Mouse (Mus musculus) liver, embryonic 15.5 days (tissue): ENCODE results near the gene F2. TPM values are rescaled to one million over a fixed set of nuclear protein-coding genes. Genes with fewer than 3 reads are reported as not detected.
A peak's percentile ranks its signal among the peaks of the same experiment; 100 is the strongest.

Experiments
- ATAC-seq: fragments of 200-750 bp; cut with Nextera tagmentation; 2 replicates; pipeline ENCODE4 v1.8.0; 2017; ENCODE audit warnings: moderate number of reproducible peaks, mild to moderate bottlenecking, moderate library complexity; ENCODE audit not compliant: insufficient read depth
- H3K27ac ChIP-seq: fragments of 300-500 bp; sonication (generic); replicated peaks from 2 replicates; pipeline ENCODE4 v1.5.1; 2015; ENCODE audit warnings: mild to moderate bottlenecking, inconsistent platforms
- H3K27me3 ChIP-seq: fragments of 300-500 bp; sonication (generic); 2 replicates; pipeline ENCODE4 v1.6.1; 2015; ENCODE audit warnings: mild to moderate bottlenecking, inconsistent platforms
- H3K36me3 ChIP-seq: fragments of 300-500 bp; sonication (generic); replicated peaks from 2 replicates; pipeline ENCODE4 v1.6.1; 2015; ENCODE audit warnings: moderate library complexity, mild to moderate bottlenecking, inconsistent platforms
- H3K4me1 ChIP-seq: fragments of 300-500 bp; sonication (generic); replicated peaks from 2 replicates; pipeline ENCODE4 v1.6.1; 2015; ENCODE audit warnings: inconsistent platforms
- H3K4me2 ChIP-seq: fragments of 300-500 bp; sonication (generic); 2 replicates; pipeline ENCODE4 v1.6.1; 2015; ENCODE audit warnings: moderate library complexity, mild to moderate bottlenecking, inconsistent platforms
- H3K4me3 ChIP-seq: fragments of 300-500 bp; sonication (generic); replicated peaks from 2 replicates; pipeline ENCODE4 v1.5.1; 2015; ENCODE audit warnings: mild to moderate bottlenecking, inconsistent platforms
- H3K9ac ChIP-seq: fragments of 300-500 bp; sonication (generic); 2 replicates; pipeline ENCODE4 v1.6.1; 2015; ENCODE audit warnings: moderate library complexity, mild to moderate bottlenecking, inconsistent platforms
- H3K9me3 ChIP-seq: fragments of 300-500 bp; sonication (generic); replicated peaks from 2 replicates; pipeline ENCODE4 v1.6.1; 2016; ENCODE audit warnings: inconsistent platforms
- WGBS: fragments of 180-500 bp; shearing (Covaris S2); methylation state at CpG from one replicate; pipeline ENCODE4 v1.1.7; 2015; ENCODE audit warnings: mixed read lengths; ENCODE audit not compliant: insufficient replicate concordance; 5-methylcytosine and 5-hydroxymethylcytosine counted together
- polyA plus RNA-seq: library from polyadenylated mRNA; unstranded; fragments of >200 nt; fragmentation: Nextera tagmentation; extraction: Ambion mirVana; gene quantifications from 2 replicates; pipeline ENCODE4 v1.2.1, GENCODE M21; 2015

The F2 gene
- polyA plus RNA-seq, 1 experiment from 2014 or later, result 365 TPM

- Histone ChIP-seq H3K27ac (no peak overlapping the region), H3K27me3 (no peaks in the 10 kb centered on the region), H3K4me1 (no peaks in the 10 kb centered on the region), H3K36me3 (peaks cover 84% of the 10 kb centered on the region), H3K4me3 (no peak overlapping the region), H3K9ac (no peak overlapping the region), H3K4me2 (no peak overlapping the region), H3K9me3 (no peaks in the 10 kb centered on the region)
- 70% methylated on average over 6 of the region's 6 CpGs for WGBS
- no peak for ATAC-seq
Observed at GRCm38 (mm10) chr2:91660981-91661380, 24.8 kb upstream of the F2 start.

- WGBS, result 86% methylated on average over 8 of the region's 8 CpGs
- Histone ChIP-seq H3K9ac (no peak overlapping the region), H3K27ac (no peak overlapping the region), H3K9me3 (no peaks in the 10 kb centered on the region), H3K4me3 (no peak overlapping the region), H3K36me3 (peaks cover 91% of the 10 kb centered on the region), H3K27me3 (no peaks in the 10 kb centered on the region), H3K4me2 (no peak overlapping the region), H3K4me1 (no peaks in the 10 kb centered on the region)
- no peak for ATAC-seq
Observed at GRCm38 (mm10) chr2:91659657-91660056, 23.4 kb upstream of the F2 start.

DNA sequence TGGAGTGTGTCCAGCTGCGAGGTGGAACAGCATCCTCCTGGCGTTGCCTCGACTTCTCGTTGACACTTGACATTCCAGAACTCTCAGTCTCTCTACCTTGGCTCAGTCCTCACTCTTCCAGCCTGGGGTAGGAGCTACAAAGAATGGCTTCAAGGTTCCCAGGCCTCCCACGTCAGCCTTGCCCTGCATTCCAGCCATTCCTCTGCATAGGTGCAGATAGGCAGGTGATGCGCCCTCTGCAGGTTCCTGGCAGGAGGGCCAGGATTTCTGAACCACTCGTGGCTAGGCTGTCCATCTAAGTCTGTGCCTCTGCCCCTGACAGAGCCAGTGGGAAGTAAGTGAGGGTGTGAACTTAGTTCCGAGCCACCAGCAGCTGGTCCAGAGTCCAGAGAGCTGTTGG, 20.6 kb upstream of the F2 start:
- peaks cover 14% of the 10 kb centered on the region for H3K4me1 ChIP-seq
- ATAC-seq, result peak; percentile 5; the same call in 1 of the 2 replicates
- H3K36me3 ChIP-seq, result peaks cover 90% of the 10 kb centered on the region

DNA sequence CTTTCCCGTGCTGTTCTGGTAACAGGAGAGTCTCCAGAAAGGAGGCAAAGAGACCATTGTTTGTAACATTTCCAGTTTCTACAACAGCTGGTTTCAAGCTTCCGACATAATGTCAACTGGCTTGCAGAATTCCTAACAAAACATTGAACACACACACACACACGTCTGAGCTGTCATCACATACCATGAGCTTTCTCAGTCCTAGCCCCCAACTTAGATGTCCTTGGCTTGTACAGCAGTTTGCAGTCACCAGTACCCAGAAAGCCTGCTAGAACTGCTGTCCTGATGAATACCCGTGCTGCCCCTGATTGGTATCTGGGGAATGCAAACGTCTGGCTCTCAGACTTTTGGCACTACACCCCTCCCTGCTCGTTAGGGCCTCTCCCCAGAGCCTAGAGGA, 19.6 kb upstream of the F2 start:
- 59% methylated on average over 6 of the region's 6 CpGs for WGBS
- no peak overlapping the region for H3K9ac ChIP-seq
- H3K4me2 ChIP-seq, result no peak overlapping the region
- no peaks in the 10 kb centered on the region for H3K9me3 ChIP-seq
- H3K36me3 ChIP-seq, result peaks cover 80% of the 10 kb centered on the region
- no peaks in the 10 kb centered on the region for H3K27me3 ChIP-seq
- H3K4me3 ChIP-seq, result no peak overlapping the region
- peaks cover 24% of the 10 kb centered on the region for H3K4me1 ChIP-seq
- ATAC-seq, result no peak
- no peak overlapping the region for H3K27ac ChIP-seq

More for the DNA sequence above, 20.6 kb upstream of the F2 start:
- H3K27ac ChIP-seq, result no peak overlapping the region
- no peak overlapping the region for H3K4me3 ChIP-seq
- no peak overlapping the region for H3K9ac ChIP-seq
- 73% methylated on average over 8 of the region's 8 CpGs for WGBS
- no peak overlapping the region for H3K4me2 ChIP-seq
- no peaks in the 10 kb centered on the region for H3K27me3 ChIP-seq
- no peaks in the 10 kb centered on the region for H3K9me3 ChIP-seq

DNA sequence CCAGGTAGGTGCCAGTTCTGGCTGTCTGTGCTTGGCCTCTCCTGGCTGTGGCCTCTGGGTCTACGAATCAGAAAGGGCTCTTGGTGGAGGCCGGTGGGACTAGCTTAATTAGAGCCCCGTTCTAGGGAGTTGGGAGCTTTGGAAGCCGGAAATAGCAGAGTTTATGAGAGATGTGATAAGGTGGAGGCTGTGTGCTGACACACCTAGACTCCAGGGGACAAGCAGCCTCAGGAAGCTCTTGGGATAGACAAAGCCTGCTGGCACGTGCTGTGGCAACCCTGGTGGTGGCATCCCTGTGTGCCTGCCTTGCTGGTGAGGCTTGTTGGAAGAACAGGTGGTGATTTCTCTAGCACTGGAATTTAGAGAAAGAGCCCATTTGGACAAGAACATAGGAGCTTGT, 19.2 kb upstream of the F2 start:
- no peaks in the 10 kb centered on the region for H3K9me3 ChIP-seq
- WGBS, result 77% methylated on average over 5 of the region's 5 CpGs
- H3K36me3 ChIP-seq, result peaks cover 79% of the 10 kb centered on the region
- no peaks in the 10 kb centered on the region for H3K27me3 ChIP-seq
- no peak overlapping the region for H3K9ac ChIP-seq
- H3K27ac ChIP-seq, result no peak overlapping the region
- no peak overlapping the region for H3K4me3 ChIP-seq
- no peak overlapping the region for H3K4me2 ChIP-seq
- ATAC-seq, result no peak
- H3K4me1 ChIP-seq, result peaks cover 27% of the 10 kb centered on the region

GRCm38 (mm10) chr2:91652863-91653262, 16.6 kb upstream of the F2 start:
- Histone ChIP-seq H3K9ac (no peak overlapping the region), H3K4me3 (no peak overlapping the region), H3K9me3 (no peaks in the 10 kb centered on the region), H3K4me1 (peaks cover 41% of the 10 kb centered on the region), H3K27me3 (no peaks in the 10 kb centered on the region), H3K36me3 (peaks cover 59% of the 10 kb centered on the region), H3K27ac (no peak overlapping the region), H3K4me2 (no peak overlapping the region)
- ATAC-seq, result no peak
- WGBS, result 52% methylated on average over 6 of the region's 6 CpGs

GRCm38 (mm10) chr2:91651458-91652258, 15.4 kb upstream of the F2 start:
- no peaks in the 10 kb centered on the region for H3K27me3 ChIP-seq
- H3K36me3 ChIP-seq, result peaks cover 59% of the 10 kb centered on the region
- H3K27ac ChIP-seq, result no peak overlapping the region; the same call in 1 of the 2 replicates
- 77% methylated on average over 14 of the region's 14 CpGs for WGBS
- ATAC-seq, result no peak
- peak overlapping the region; percentile 71 for H3K4me3 ChIP-seq
- H3K9ac ChIP-seq, result no peak overlapping the region
- H3K4me1 ChIP-seq, result peaks cover 41% of the 10 kb centered on the region
- no peaks in the 10 kb centered on the region for H3K9me3 ChIP-seq
- H3K4me2 ChIP-seq, result peak overlapping the region; percentile 86

DNA sequence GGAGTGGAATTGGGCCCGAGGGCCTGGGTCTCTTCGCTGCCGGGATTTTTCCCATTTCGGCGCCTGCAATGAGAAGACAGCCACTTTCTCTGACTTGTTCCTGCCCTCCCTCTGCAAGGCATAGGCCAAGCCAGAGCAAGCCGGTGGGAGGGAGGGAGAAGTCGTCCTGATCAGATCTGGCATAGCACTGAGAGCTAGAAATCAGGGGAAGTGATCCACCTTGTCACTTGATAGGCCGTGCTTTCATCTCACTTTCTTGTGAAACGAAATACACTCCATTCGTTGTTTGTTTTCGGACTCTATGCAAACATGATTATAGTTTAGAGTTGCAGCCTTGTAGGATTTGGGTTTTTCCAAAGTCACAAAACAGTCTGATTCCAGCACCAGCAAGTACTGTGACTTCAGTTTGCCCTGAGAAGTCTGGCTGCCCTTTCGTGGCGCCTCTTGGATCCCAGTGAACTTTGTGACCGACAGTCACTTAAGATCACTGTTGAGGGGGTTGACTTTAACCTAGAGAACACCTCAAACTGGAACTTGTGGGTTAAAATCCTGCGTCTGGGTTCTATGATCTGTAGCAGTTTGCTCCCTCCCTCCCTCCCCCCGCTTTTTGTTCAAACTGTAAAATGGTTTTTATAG, 14.3 kb upstream of the F2 start:
- peak overlapping the region; percentile 62 for H3K9ac ChIP-seq
- peak; percentile 49 for ATAC-seq
- H3K36me3 ChIP-seq, result peaks cover 59% of the 10 kb centered on the region
- H3K4me2 ChIP-seq, result peak overlapping the region; percentile 86
- peak overlapping the region; percentile 71 for H3K4me3 ChIP-seq
- H3K27me3 ChIP-seq, result no peaks in the 10 kb centered on the region
- H3K4me1 ChIP-seq, result peaks cover 41% of the 10 kb centered on the region
- WGBS, result 6% methylated on average over 16 of the region's 16 CpGs
- peak overlapping the region; percentile 84 for H3K27ac ChIP-seq
- no peaks in the 10 kb centered on the region for H3K9me3 ChIP-seq

DNA sequence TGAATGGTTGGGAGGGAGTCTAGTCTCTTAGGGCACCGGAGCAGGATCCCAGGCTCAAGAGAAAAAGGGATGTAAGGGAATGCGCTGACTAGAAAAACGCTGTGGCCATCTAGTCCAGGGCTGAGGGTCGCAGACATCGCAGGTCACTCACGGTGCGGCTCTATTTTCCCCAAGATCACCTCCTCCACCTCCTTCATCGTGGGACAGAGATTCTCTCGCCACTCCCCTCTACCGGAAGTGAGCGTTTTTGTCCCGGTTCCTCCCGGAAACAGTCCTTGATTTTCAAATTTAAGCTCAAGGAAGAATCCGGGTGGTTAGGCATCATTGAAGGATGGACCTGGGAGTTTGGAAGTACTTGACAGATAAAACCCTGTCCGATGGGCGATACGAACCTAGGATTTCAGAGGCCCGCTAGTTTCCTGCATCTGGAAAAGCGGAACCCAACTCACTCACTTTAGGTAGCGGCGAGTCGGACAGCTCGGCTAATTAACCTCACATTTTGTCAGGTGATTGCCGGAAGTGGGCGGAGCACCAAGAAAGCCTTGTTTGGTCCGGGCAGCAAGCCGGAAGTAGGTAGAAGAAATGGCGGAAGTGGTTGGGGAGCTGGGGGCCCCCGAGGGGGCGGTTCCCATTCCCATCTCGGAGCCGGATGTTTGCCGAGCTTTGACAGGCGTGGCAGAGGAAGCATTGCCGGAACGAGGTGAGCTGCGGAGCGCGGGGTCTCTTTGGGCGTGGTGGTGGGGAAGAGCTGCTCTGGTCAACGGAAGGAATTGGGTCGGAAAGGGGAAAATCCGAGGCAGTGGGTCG, 13.5 kb upstream of the F2 start, which contains the start of the genes Zfp408 and Arhgap1:
Gene Zfp408 (minus strand): TSS at position 239 of the 807 bp plus-strand sequence.
Gene Arhgap1 (plus strand): TSS at position 308 of the 807 bp plus-strand sequence.
- Histone ChIP-seq H3K9me3 (no peaks in the 10 kb centered on the region), H3K27ac (peak within 1 kb of the TSS; percentile 84), H3K4me3 (peak within 1 kb of the TSS; percentile 71), H3K9ac (peak within 1 kb of the TSS; percentile 67), H3K36me3 (peaks cover 59% of the 10 kb centered on the region), H3K27me3 (no peaks in the 10 kb centered on the region), H3K4me2 (peak within 1 kb of the TSS; percentile 86), H3K4me1 (peaks cover 43% of the 10 kb centered on the region)
- WGBS, result under 1% methylated on average over 44 of the region's 44 CpGs
- peak; percentile 90 for ATAC-seq

DNA sequence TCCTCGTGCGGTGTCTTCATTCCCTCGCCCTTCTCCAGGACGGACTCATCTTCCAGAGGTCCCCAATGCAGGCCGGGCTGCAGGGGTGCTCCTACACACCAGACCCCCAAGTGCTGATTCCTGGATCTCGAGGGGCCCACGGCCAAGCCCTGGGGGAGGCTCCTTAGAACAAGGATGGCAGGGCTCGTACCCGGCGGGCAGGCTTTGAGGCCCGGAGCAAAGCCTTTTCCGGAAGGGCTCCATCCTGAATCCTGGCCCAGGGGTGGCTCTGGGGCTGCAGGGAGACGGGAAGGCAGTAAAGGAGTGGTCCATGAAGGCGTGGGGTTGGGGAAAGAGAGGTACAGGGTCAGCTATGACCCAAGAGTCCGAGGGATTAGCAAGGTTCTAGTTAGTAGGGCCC, 12.9 kb upstream of the F2 start:
- WGBS, result 1% methylated on average over 15 of the region's 15 CpGs
- Histone ChIP-seq H3K4me2 (peak overlapping the region; percentile 86), H3K4me3 (peak overlapping the region; percentile 71), H3K27me3 (no peaks in the 10 kb centered on the region), H3K9ac (peak overlapping the region; percentile 67), H3K9me3 (no peaks in the 10 kb centered on the region), H3K36me3 (peaks cover 59% of the 10 kb centered on the region), H3K4me1 (peaks cover 49% of the 10 kb centered on the region), H3K27ac (peak overlapping the region; percentile 84)
- ATAC-seq, result no peak

DNA sequence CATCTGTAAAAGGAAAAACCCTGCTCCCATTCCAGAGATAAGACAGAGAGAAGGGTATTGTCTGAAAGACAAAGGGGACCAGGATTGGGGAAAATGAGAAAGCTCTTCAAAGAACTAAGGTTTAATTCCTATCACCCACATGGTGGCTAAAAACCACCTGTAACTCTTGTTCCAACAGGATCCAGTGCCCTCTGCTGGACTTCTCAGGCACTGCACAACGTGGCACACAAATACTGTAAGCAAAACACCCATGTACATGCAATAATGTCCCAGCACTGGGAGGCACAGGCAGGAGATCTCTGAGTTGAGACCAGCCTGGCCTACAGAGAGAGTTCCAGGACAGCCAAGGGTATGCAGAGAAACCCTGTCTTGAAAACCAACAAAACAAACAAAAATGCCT, 10.5 kb upstream of the F2 start:
- no peak overlapping the region for H3K27ac ChIP-seq
- H3K36me3 ChIP-seq, result peaks cover 44% of the 10 kb centered on the region
- no peak overlapping the region for H3K9ac ChIP-seq
- H3K4me3 ChIP-seq, result no peak overlapping the region
- H3K4me2 ChIP-seq, result no peak overlapping the region
- H3K9me3 ChIP-seq, result no peaks in the 10 kb centered on the region
- H3K27me3 ChIP-seq, result no peaks in the 10 kb centered on the region
- ATAC-seq, result no peak
- H3K4me1 ChIP-seq, result peaks cover 59% of the 10 kb centered on the region
- 27% methylated on average over 1 of the region's 1 CpGs for WGBS
